Mouse (Mus musculus) heart, postnatal 0 days (tissue): Measurements from ENCODE around the gene Itgb3. TPM values are rescaled to one million over a fixed set of nuclear protein-coding genes. Genes with fewer than 3 reads are reported as not detected.

Source experiments
- ATAC-seq: fragments of 200-750 bp; cut with Nextera tagmentation; 2 replicates; pipeline ENCODE4 v1.8.0; 2017; ENCODE audit warnings: low read depth, moderate number of reproducible peaks, moderate library complexity; ENCODE audit not compliant: insufficient read depth
- DNase-seq: peaks from one replicate; pipeline ENCODE4 v3.0.0-alpha.2; 2016; ENCODE audit warnings: low spot score
- H3K27ac ChIP-seq: fragments of 300-500 bp; sonication (generic); 2 replicates; pipeline ENCODE4 v1.5.1; 2014; ENCODE audit warnings: low read depth, mild to moderate bottlenecking
- H3K27me3 ChIP-seq: fragments of 300-500 bp; sonication (generic); 2 replicates; pipeline ENCODE4 v1.6.1; 2014; ENCODE audit warnings: low read length, mixed read lengths; ENCODE audit not compliant: control insufficient read depth, insufficient read depth
- H3K36me3 ChIP-seq: fragments of 300-500 bp; sonication (generic); replicated peaks from 2 replicates; pipeline ENCODE4 v1.6.1; 2014; ENCODE audit warnings: low read length, mixed read lengths; ENCODE audit not compliant: control insufficient read depth, insufficient read depth
- H3K4me1 ChIP-seq: fragments of 300-500 bp; sonication (generic); 2 replicates; pipeline ENCODE4 v1.6.1; 2014; ENCODE audit warnings: antibody characterized with exemption; ENCODE audit not compliant: control insufficient read depth, insufficient read depth
- H3K4me2 ChIP-seq: fragments of 300-500 bp; sonication (generic); 2 replicates; pipeline ENCODE4 v1.6.1; 2014; ENCODE audit warnings: low read depth, mild to moderate bottlenecking, low read length, moderate library complexity
- H3K4me3 ChIP-seq: fragments of 300-500 bp; sonication (generic); 2 replicates; pipeline ENCODE4 v1.5.1; 2014; ENCODE audit warnings: low read depth, low read length
- H3K9ac ChIP-seq: fragments of 300-500 bp; sonication (generic); replicated peaks from 2 replicates; pipeline ENCODE4 v1.6.1; 2014; ENCODE audit warnings: low read depth, low read length, mixed read lengths
- H3K9me3 ChIP-seq: fragments of 300-500 bp; sonication (generic); replicated peaks from 2 replicates; pipeline ENCODE4 v1.6.1; 2016; ENCODE audit warnings: low read length; ENCODE audit not compliant: control insufficient read depth
- CTCF ChIP-seq: IDR thresholded peaks from 2 replicates; pipeline ENCODE4 v1.5.1; 2016; ENCODE audit warnings: antibody characterized with exemption, control low read depth, low read depth
- EP300 ChIP-seq: IDR thresholded peaks from 2 replicates; pipeline ENCODE4 v1.6.1; 2016; ENCODE audit warnings: antibody characterized with exemption, low read depth
- WGBS: fragments of 180-500 bp; shearing (Covaris S2); extraction: QIAGEN DNeasy Blood & Tissue Kit; methylation state at CpG from one replicate; pipeline ENCODE4 v1.1.7; 2014; 5-methylcytosine and 5-hydroxymethylcytosine counted together
- polyA plus RNA-seq: library from polyadenylated mRNA; unstranded; fragments of >200 nt; fragmentation: Nextera tagmentation; extraction: Ambion mirVana; gene quantifications from 2 replicates; pipeline ENCODE4 v1.2.1, GENCODE M21; 2015
- total RNA-seq: library from RNA; depleted of rRNA; stranded (reverse); fragments of >200 nt; gene quantifications from 2 replicates; pipeline ENCODE4 v1.2.3, GENCODE M21; 2014; ENCODE audit warnings: low replicate concordance

Gene Itgb3
- total and polyA plus RNA-seq, 2 experiments from 2014 or later, result 1.6 to 16.4 TPM

GRCm38 (mm10) chr11:104592066-104592835, 15.5 kb upstream of the Itgb3 start:
- Histone ChIP-seq H3K4me2 (no peak overlapping the region), H3K4me3 (no peak overlapping the region), H3K4me1 (no peaks in the 10 kb centered on the region; the same call in 1 of the 2 replicates), H3K27me3 (no peaks in the 10 kb centered on the region), H3K27ac (no peak overlapping the region), H3K9ac (no peak overlapping the region), H3K9me3 (no peaks in the 10 kb centered on the region), H3K36me3 (no peaks in the 10 kb centered on the region)
- WGBS, result 65% methylated on average over 13 of the region's 13 CpGs
- no peak for DNase-seq
- ATAC-seq, result no peak
- TF ChIP-seq CTCF, result no peak
- no peak for TF ChIP-seq EP300

GRCm38 (mm10) chr11:104596365-104596764, 11.4 kb upstream of the Itgb3 start:
- Histone ChIP-seq H3K27me3 (no peaks in the 10 kb centered on the region), H3K4me3 (no peak overlapping the region), H3K9ac (no peak overlapping the region), H3K27ac (0 out of 2 replicates have a peak overlapping the region, but pooled peaks have one; percentile 0), H3K36me3 (no peaks in the 10 kb centered on the region), H3K4me2 (no peak overlapping the region), H3K4me1 (no peaks in the 10 kb centered on the region), H3K9me3 (no peaks in the 10 kb centered on the region)
- no peak for ATAC-seq
- no peak for DNase-seq
- 40% methylated on average over 10 of the region's 10 CpGs for WGBS
- TF ChIP-seq EP300 (no peak), CTCF (no peak)

- no peak for TF ChIP-seq EP300
- no peak for TF ChIP-seq CTCF
- no peaks in the 10 kb centered on the region for H3K9me3 ChIP-seq
- no peaks in the 10 kb centered on the region for H3K36me3 ChIP-seq
- H3K27me3 ChIP-seq, result no peaks in the 10 kb centered on the region
- peak overlapping the region; percentile 55 for H3K27ac ChIP-seq
- no peak overlapping the region for H3K9ac ChIP-seq
- H3K4me3 ChIP-seq, result no peak overlapping the region
- no peak overlapping the region for H3K4me2 ChIP-seq
- ATAC-seq (peak; percentile 31), DNase-seq (no peak)
- no peaks in the 10 kb centered on the region for H3K4me1 ChIP-seq
- WGBS, result 65% methylated on average over 13 of the region's 13 CpGs
Observed at GRCm38 (mm10) chr11:104599265-104599945, 8.4 kb upstream of the Itgb3 start.

- H3K27me3 ChIP-seq, result no peaks in the 10 kb centered on the region
- TF ChIP-seq CTCF (no peak), EP300 (no peak)
Observed at GRCm38 (mm10) chr11:104600675-104601074, 7.1 kb upstream of the Itgb3 start.

GRCm38 (mm10) chr11:104604192-104604591, 3.6 kb upstream of the Itgb3 start:
- H3K4me1 ChIP-seq, result 0 out of 2 replicates have a peak, but pooled peaks cover 4% of the 10 kb centered on the region
- 65% methylated on average over 6 of the region's 6 CpGs for WGBS
- DNase-seq (no peak), ATAC-seq (no peak)
- H3K27me3 ChIP-seq, result no peaks in the 10 kb centered on the region
- no peak overlapping the region for H3K27ac ChIP-seq
- H3K36me3 ChIP-seq, result no peaks in the 10 kb centered on the region
- H3K4me2 ChIP-seq, result no peak overlapping the region
- H3K9ac ChIP-seq, result no peak overlapping the region
- TF ChIP-seq CTCF (no peak), EP300 (no peak)
- no peak overlapping the region for H3K4me3 ChIP-seq
- H3K9me3 ChIP-seq, result no peaks in the 10 kb centered on the region

More at GRCm38 (mm10) chr11:104600675-104601074, 7.1 kb upstream of the Itgb3 start:
- DNase-seq (no peak), ATAC-seq (no peak)
- no peak overlapping the region for H3K9ac ChIP-seq
- no peaks in the 10 kb centered on the region for H3K36me3 ChIP-seq
- H3K4me3 ChIP-seq, result no peak overlapping the region
- H3K27ac ChIP-seq, result no peak overlapping the region
- no peak overlapping the region for H3K4me2 ChIP-seq
- H3K4me1 ChIP-seq, result no peaks in the 10 kb centered on the region
- 68% methylated on average over 4 of the region's 4 CpGs for WGBS
- no peaks in the 10 kb centered on the region for H3K9me3 ChIP-seq
